Mouse (Mus musculus) liver, embryonic 11.5 days (tissue): ENCODE data around the gene Lep. TPM values are rescaled to one million over a fixed set of nuclear protein-coding genes. Genes with fewer than 3 reads are reported as not detected.

Experiments
- ATAC-seq: fragments of 200-750 bp; cut with Nextera tagmentation; replicated peaks from 2 replicates; pipeline ENCODE4 v1.8.0; 2017; ENCODE audit warnings: moderate number of reproducible peaks, mild to moderate bottlenecking, moderate TSS enrichment, moderate library complexity; ENCODE audit not compliant: low FRiP score
- DNase-seq: peaks from one replicate; pipeline ENCODE4 v3.0.0-alpha.2; 2017; ENCODE audit warnings: low spot score
- H3K27ac ChIP-seq: fragments of 300-500 bp; sonication (generic); 2 replicates; pipeline ENCODE4 v1.5.1; 2014; ENCODE audit warnings: mild to moderate bottlenecking, low read depth, low read length, control low read depth
- H3K27me3 ChIP-seq: fragments of 300-500 bp; sonication (generic); replicated peaks from 2 replicates; pipeline ENCODE4 v1.6.1; 2014; ENCODE audit warnings: low read length, mixed read lengths; ENCODE audit not compliant: control insufficient read depth, insufficient read depth
- H3K36me3 ChIP-seq: fragments of 300-500 bp; sonication (generic); 2 replicates; pipeline ENCODE4 v1.6.1; 2014; ENCODE audit warnings: mild to moderate bottlenecking, low read length, moderate library complexity, mixed read lengths; ENCODE audit not compliant: control insufficient read depth, insufficient read depth
- H3K4me1 ChIP-seq: fragments of 300-500 bp; sonication (generic); replicated peaks from 2 replicates; pipeline ENCODE4 v1.6.1; 2014; ENCODE audit warnings: low read length, mixed read lengths; ENCODE audit not compliant: control insufficient read depth, insufficient read depth
- H3K4me2 ChIP-seq: fragments of 300-500 bp; sonication (generic); 2 replicates; pipeline ENCODE4 v1.6.1; 2014; ENCODE audit warnings: mild to moderate bottlenecking, control low read depth, moderate library complexity
- H3K4me3 ChIP-seq: fragments of 300-500 bp; sonication (generic); 2 replicates; pipeline ENCODE4 v1.5.1; 2014; ENCODE audit warnings: low read depth, low read length, control low read depth
- H3K9ac ChIP-seq: fragments of 300-500 bp; sonication (generic); 2 replicates; pipeline ENCODE4 v1.6.1; 2014; ENCODE audit warnings: low read depth, low read length, control low read depth
- H3K9me3 ChIP-seq: fragments of 300-500 bp; sonication (generic); 2 replicates; pipeline ENCODE4 v1.6.1; 2016; ENCODE audit warnings: low read length, inconsistent platforms, mixed read lengths; ENCODE audit not compliant: control insufficient read depth
- WGBS: fragments of 180-500 bp; shearing (Covaris S2); extraction: QIAGEN DNeasy Blood & Tissue Kit; methylation state at CpG from one replicate; pipeline ENCODE4 v1.1.7; 2014; 5-methylcytosine and 5-hydroxymethylcytosine counted together
- polyA plus RNA-seq: library from polyadenylated mRNA; unstranded; fragments of >200 nt; fragmentation: Nextera tagmentation; extraction: Ambion mirVana; gene quantifications from 2 replicates; pipeline ENCODE4 v1.2.1, GENCODE M21; 2014

Lep gene
- polyA plus RNA-seq, 1 experiment from 2014 or later = not detected

DNA sequence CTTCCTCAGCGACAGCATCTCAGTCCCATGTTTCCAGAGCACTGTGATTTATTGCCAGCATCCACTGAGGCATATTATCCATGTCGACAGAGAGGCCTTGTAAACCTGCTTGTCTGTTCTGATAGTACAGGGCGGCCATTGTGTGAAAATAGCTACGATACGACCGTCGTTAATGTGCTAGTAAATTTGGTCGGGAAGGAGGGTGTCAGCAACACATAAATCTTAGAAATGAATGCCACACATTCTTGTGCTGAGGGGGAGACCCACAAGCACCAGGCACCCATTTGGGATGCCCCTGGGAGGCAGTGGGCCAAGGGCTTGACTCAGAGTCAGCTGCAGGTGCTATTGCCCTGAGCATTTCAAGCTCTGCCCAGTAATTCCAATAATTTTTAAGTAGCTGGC, 6.4 kb downstream of the Lep start:
- Histone ChIP-seq H3K9ac (no peak overlapping the region), H3K4me1 (no peaks in the 10 kb centered on the region), H3K36me3 (no peaks in the 10 kb centered on the region), H3K27me3 (no peaks in the 10 kb centered on the region), H3K4me3 (no peak overlapping the region), H3K4me2 (no peak overlapping the region), H3K9me3 (no peaks in the 10 kb centered on the region), H3K27ac (no peak overlapping the region)
- DNase-seq = no peak
- WGBS = 73% methylated on average over 8 of the region's 8 CpGs
- no peak for ATAC-seq

- no peak overlapping the region for H3K27ac ChIP-seq
- WGBS = 71% methylated on average over 4 of the region's 4 CpGs
- ATAC-seq = no peak
- DNase-seq = no peak
- H3K9ac ChIP-seq = no peak overlapping the region
- H3K9me3 ChIP-seq = no peaks in the 10 kb centered on the region
- no peak overlapping the region for H3K4me3 ChIP-seq
- no peaks in the 10 kb centered on the region for H3K27me3 ChIP-seq
- H3K4me1 ChIP-seq = no peaks in the 10 kb centered on the region
- no peak overlapping the region for H3K4me2 ChIP-seq
- no peaks in the 10 kb centered on the region for H3K36me3 ChIP-seq
Observed at GRCm38 (mm10) chr6:29072258-29072657, 12.2 kb downstream of the Lep start.

DNA sequence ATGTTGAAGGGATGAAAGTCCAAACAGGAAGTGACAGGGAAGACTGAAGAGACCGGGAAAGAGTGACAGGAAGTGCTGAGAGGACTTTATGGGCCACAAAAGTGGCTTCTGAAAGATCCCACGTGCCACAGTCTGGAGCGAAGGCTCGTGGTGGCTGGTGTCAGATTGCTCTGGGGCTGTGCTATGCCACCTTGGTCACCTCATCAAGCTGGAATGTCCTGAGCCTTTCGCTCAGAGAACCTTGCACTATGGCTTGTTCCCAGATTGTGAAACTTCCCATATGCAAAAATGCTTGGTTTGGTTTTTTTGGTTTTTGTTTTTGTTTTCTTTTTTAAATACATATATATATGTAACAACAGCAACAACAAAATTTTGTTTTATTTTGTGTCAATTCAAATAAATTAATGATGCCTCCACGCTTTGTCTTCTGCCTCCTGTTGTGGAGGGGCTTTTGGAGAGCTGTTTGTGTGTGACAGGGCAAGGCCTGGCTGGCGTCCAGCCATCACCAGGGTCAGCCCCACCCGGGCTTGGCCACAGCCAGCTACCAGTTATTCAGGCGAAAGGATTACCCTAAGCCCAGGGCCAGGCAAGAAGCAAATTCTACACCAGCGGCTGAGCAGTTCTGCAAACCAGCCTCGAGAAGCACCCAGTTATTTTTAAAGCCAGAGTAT, 13.6 kb downstream of the Lep start:
- H3K27me3 ChIP-seq = no peaks in the 10 kb centered on the region
- no peaks in the 10 kb centered on the region for H3K4me1 ChIP-seq
- no peak overlapping the region for H3K9ac ChIP-seq
- H3K4me3 ChIP-seq = no peak overlapping the region
- no peak for DNase-seq
- no peak overlapping the region for H3K4me2 ChIP-seq
- no peak overlapping the region for H3K27ac ChIP-seq
- 61% methylated on average over 11 of the region's 11 CpGs for WGBS
- H3K36me3 ChIP-seq = no peaks in the 10 kb centered on the region
- ATAC-seq = no peak
- H3K9me3 ChIP-seq = no peaks in the 10 kb centered on the region

DNA sequence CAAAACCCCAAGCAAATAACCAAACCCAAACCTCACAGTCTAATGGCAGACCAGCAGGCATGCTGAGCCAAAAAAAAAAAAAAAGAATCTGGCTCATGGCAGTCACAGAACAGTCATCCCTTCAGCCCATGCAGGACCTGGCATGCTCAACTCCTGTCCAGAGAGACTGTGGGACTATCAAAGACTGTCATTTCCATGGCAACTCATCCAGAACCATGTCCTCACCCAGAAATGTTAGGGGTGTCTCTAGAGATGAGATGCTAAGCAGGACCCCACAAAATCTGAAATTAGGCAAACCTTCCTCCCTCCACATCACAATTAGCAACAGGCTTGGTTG, 14.1 kb downstream of the Lep start:
- H3K4me2 ChIP-seq = no peak overlapping the region
- H3K4me1 ChIP-seq = no peaks in the 10 kb centered on the region
- no peaks in the 10 kb centered on the region for H3K27me3 ChIP-seq
- no peak overlapping the region for H3K9ac ChIP-seq
- H3K4me3 ChIP-seq = no peak overlapping the region
- H3K27ac ChIP-seq = no peak overlapping the region
- no peaks in the 10 kb centered on the region for H3K36me3 ChIP-seq
- ATAC-seq (no peak), DNase-seq (no peak)
- H3K9me3 ChIP-seq = no peaks in the 10 kb centered on the region

DNA sequence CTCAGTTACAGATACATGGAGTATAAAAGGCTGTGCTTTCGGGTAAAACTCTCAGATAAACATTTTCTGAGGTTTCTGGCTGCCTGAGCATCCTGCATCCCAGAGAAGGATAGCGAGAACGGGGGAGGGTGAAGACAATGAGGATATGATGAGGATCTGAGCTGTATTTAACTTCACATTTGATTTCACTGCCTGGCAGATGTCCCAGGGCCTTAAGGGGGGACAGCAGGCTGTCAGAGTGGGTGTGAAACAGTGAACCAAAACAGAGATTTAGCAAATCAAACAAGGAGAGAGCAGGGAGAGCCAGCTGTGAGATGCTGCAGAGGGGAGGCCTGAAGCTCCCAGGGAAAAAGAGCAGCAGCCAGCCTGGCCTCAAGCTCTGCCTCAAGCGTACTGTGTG, 19.3 kb downstream of the Lep start:
- no peaks in the 10 kb centered on the region for H3K4me1 ChIP-seq
- 62% methylated on average over 4 of the region's 4 CpGs for WGBS
- H3K9me3 ChIP-seq = no peaks in the 10 kb centered on the region
- H3K4me2 ChIP-seq = no peak overlapping the region
- H3K4me3 ChIP-seq = no peak overlapping the region
- no peak for DNase-seq
- no peaks in the 10 kb centered on the region for H3K36me3 ChIP-seq
- ATAC-seq = no peak
- no peak overlapping the region for H3K9ac ChIP-seq
- no peaks in the 10 kb centered on the region for H3K27me3 ChIP-seq
- H3K27ac ChIP-seq = no peak overlapping the region

DNA sequence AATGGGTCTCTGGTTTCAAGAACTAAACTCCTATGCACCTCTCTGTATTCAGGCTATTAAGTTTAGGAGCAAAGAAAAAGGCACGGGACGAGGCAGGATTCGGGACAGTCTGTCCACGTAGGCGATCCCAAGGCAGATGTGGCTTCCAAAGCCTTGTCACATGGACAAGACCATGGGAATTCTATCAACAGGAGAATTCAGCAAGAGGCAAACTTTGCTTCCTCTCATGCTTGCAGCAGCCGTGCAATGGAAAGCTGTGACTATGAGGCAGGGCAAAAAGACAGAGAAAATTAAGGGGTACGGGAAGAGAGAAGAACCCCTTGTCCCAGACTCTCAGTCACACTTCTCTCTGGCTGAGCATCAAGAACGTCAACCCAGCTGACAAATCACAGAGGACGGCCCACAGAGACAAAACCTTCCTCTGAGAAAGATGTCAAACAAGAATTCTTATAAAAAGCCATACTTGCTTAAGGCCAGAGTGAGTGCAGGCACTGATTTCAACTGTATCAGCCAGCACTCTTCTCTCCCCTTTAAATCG, 21.9 kb downstream of the Lep start:
- Histone ChIP-seq H3K36me3 (no peaks in the 10 kb centered on the region), H3K4me2 (no peak overlapping the region), H3K27ac (no peak overlapping the region), H3K4me1 (no peaks in the 10 kb centered on the region), H3K9me3 (no peaks in the 10 kb centered on the region), H3K4me3 (no peak overlapping the region), H3K9ac (no peak overlapping the region), H3K27me3 (no peaks in the 10 kb centered on the region)
- ATAC-seq (no peak), DNase-seq (no peak)
- 77% methylated on average over 10 of the region's 10 CpGs for WGBS

DNA sequence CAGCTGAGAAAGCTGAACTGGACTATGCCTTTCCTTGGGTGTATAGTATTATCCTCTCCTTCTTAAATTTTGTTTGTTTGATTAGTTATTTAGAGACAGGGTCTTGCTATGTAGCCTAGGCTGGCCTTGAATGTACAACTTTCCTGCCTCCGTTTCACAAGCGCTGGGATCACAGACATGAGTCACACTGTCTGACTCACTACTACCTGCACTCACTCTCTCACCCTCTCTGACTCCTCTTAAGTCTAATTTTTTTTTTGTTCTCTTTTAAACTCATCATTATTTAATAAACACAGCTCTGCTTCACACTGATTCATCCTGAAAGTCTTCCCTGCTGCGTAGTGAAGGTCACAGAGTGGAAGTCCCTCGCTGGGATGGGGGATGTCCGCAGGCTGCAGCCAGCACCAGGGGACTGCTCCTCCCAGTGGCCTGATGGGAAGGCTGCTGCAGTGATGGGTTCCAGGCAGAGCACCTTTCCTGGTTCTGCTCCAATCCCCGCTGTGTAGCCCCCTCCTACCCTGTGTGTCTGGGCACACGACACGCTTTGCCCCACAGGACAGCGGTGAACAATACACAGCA, 22.8 kb downstream of the Lep start:
- H3K9ac ChIP-seq = no peak overlapping the region
- WGBS = 48% methylated on average over 9 of the region's 9 CpGs
- H3K36me3 ChIP-seq = no peaks in the 10 kb centered on the region
- no peak overlapping the region for H3K27ac ChIP-seq
- no peak for ATAC-seq
- no peaks in the 10 kb centered on the region for H3K27me3 ChIP-seq
- H3K4me3 ChIP-seq = no peak overlapping the region
- no peak overlapping the region for H3K4me2 ChIP-seq
- no peak for DNase-seq
- no peaks in the 10 kb centered on the region for H3K9me3 ChIP-seq
- H3K4me1 ChIP-seq = no peaks in the 10 kb centered on the region

DNA sequence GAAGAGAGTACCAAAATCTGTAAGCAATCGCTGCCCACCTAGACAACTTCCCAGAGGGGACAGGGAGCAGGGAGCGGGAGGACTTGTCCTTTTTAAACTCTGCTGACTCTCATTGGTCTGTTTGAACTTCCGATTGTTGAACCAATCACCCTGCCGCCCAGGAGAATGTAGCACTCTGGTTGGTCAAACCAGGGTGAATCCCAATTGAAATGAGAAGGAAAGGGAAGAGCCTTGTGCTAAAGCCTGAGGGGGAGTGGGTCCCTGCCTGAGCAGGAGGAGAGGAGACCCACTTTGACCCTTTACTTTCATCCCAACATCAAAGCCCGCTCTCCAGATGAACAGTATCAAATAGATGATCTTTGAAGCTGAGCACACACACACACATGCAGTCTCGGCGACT, 24.4 kb downstream of the Lep start:
- WGBS = 71% methylated on average over 7 of the region's 7 CpGs
- H3K27me3 ChIP-seq = no peaks in the 10 kb centered on the region
- H3K9me3 ChIP-seq = no peaks in the 10 kb centered on the region
- H3K4me2 ChIP-seq = no peak overlapping the region
- no peaks in the 10 kb centered on the region for H3K4me1 ChIP-seq
- ATAC-seq (no peak), DNase-seq (no peak)
- no peaks in the 10 kb centered on the region for H3K36me3 ChIP-seq
- H3K4me3 ChIP-seq = no peak overlapping the region
- H3K27ac ChIP-seq = no peak overlapping the region
- no peak overlapping the region for H3K9ac ChIP-seq
